In genomic region chr9:118611958-118612581, GRCm38 (mm10) we compare ENCODE assay signal across 11 mouse cellular contexts. TPM values are rescaled to one million over a fixed set of nuclear protein-coding genes. Genes with fewer than 3 reads are reported as not detected.
DNase-seq lines count a peak whose midpoint lies in the region; ATAC-seq lines count a peak whose summit lies in the region.
"Had no signal": no experiment of that assay in that cellular context is flagged by ENCODE, and none has a peak within 500 bp of the region (broad histone marks: within the 10 kb centered on the region; RNA-seq: fewer than 3 reads in every experiment).

No protein-coding gene starts in this region.

- DNase-seq in hindbrain, embryonic 14.5 days (ENCODE audit: low spot score), result no peak
- DNase-seq in brain, adult 2 months (ENCODE audit: low read depth, low spot score), result peak; percentile 25
- no peak for DNase-seq in cerebellum, postnatal 4 days (ENCODE audit: low spot score in 2 of 2)
- DNase-seq in ovary, postnatal 36 days (ENCODE audit: low spot score), result no peak
- DNase-seq in layer of hippocampus, adult 8-10 months (ENCODE audit: low spot score in 2 of 2), result no peak
- DNase-seq: cerebellum, postnatal 14 days had no signal

- H3K27ac ChIP-seq in hindbrain, embryonic 14.5 days, result no peak overlapping the region
- no peak overlapping the region for H3K27ac ChIP-seq in hindbrain, embryonic 12.5 days
- H3K27ac ChIP-seq in intestine, embryonic 15.5 days, result no peak overlapping the region
- no peak overlapping the region for H3K27ac ChIP-seq in neural tube, embryonic 14.5 days (ENCODE audit: low read depth, low read length)
- H3K27ac ChIP-seq: limb, embryonic 15.5 days had no signal

- peaks cover 15% of the 10 kb centered on the region; the same call in 1 of the 2 replicates for H3K4me1 ChIP-seq in hindbrain, embryonic 14.5 days (replicated peaks; ENCODE audit: control insufficient read depth, insufficient read depth, low read length)
- peaks cover 21% of the 10 kb centered on the region for H3K4me1 ChIP-seq in hindbrain, embryonic 12.5 days
- H3K4me1 ChIP-seq in intestine, embryonic 15.5 days (replicated peaks), result peaks cover 28% of the 10 kb centered on the region
- H3K4me1 ChIP-seq in neural tube, embryonic 14.5 days (ENCODE audit: control insufficient read depth, insufficient read depth, low read length), result peaks cover 15% of the 10 kb centered on the region

- ATAC-seq in hindbrain, embryonic 14.5 days (ENCODE audit: low FRiP score), result no peak
- no peak for ATAC-seq in hindbrain, embryonic 12.5 days (ENCODE audit: low FRiP score)
- peak; percentile 78; the same call in 1 of the 2 replicates for ATAC-seq in intestine, embryonic 15.5 days
- no peak for ATAC-seq in neural tube, embryonic 14.5 days (ENCODE audit: low read depth)

- no peaks in the 10 kb centered on the region for H3K9me3 ChIP-seq in hindbrain, embryonic 14.5 days (ENCODE audit: control insufficient read depth, low read length)
- H3K9me3 ChIP-seq in hindbrain, embryonic 12.5 days (replicated peaks), result no peaks in the 10 kb centered on the region
- H3K9me3 ChIP-seq in intestine, embryonic 15.5 days, result no peaks in the 10 kb centered on the region
- H3K9me3 ChIP-seq in neural tube, embryonic 14.5 days (ENCODE audit: control insufficient read depth, low read length), result no peaks in the 10 kb centered on the region
- H3K9me3 ChIP-seq: limb, embryonic 15.5 days had no signal

- H3K4me2 ChIP-seq in hindbrain, embryonic 14.5 days (replicated peaks), result peak overlapping the region; percentile 12
- H3K4me2 ChIP-seq in hindbrain, embryonic 12.5 days (replicated peaks), result no peak overlapping the region
- peak overlapping the region; percentile 43 for H3K4me2 ChIP-seq in intestine, embryonic 15.5 days (replicated peaks)
- peak overlapping the region; percentile 5; the same call in 1 of the 2 replicates for H3K4me2 ChIP-seq in neural tube, embryonic 14.5 days (ENCODE audit: low read depth, low read length)

- no peaks in the 10 kb centered on the region for H3K36me3 ChIP-seq in hindbrain, embryonic 14.5 days (replicated peaks; ENCODE audit: control insufficient read depth, insufficient read depth)
- H3K36me3 ChIP-seq in hindbrain, embryonic 12.5 days, result no peaks in the 10 kb centered on the region
- H3K36me3 ChIP-seq in intestine, embryonic 15.5 days, result no peaks in the 10 kb centered on the region
- H3K36me3 ChIP-seq in neural tube, embryonic 14.5 days (ENCODE audit: control insufficient read depth, insufficient read depth, low read length), result no peaks in the 10 kb centered on the region
- H3K36me3 ChIP-seq: G1E; limb, embryonic 15.5 days had no signal

- H3K4me3 ChIP-seq in hindbrain, embryonic 14.5 days (replicated peaks; ENCODE audit: low read length), result no peak overlapping the region
- no peak overlapping the region for H3K4me3 ChIP-seq in hindbrain, embryonic 12.5 days
- no peak overlapping the region; the same call in 1 of the 2 replicates for H3K4me3 ChIP-seq in intestine, embryonic 15.5 days (replicated peaks)
- H3K4me3 ChIP-seq in neural tube, embryonic 14.5 days (ENCODE audit: low read depth, low read length), result no peak overlapping the region

- H3K9ac ChIP-seq in hindbrain, embryonic 14.5 days, result no peak overlapping the region
- no peak overlapping the region for H3K9ac ChIP-seq in hindbrain, embryonic 12.5 days
- H3K9ac ChIP-seq in intestine, embryonic 15.5 days, result no peak overlapping the region
- H3K9ac ChIP-seq in neural tube, embryonic 14.5 days (replicated peaks; ENCODE audit: low read depth, low read length), result no peak overlapping the region
- H3K9ac ChIP-seq: limb, embryonic 15.5 days had no signal

- H3K27me3 ChIP-seq in hindbrain, embryonic 14.5 days (ENCODE audit: control insufficient read depth, insufficient read depth, low read length), result peaks cover 20% of the 10 kb centered on the region
- peaks cover 47% of the 10 kb centered on the region for H3K27me3 ChIP-seq in hindbrain, embryonic 12.5 days
- H3K27me3 ChIP-seq in intestine, embryonic 15.5 days (replicated peaks), result no peaks in the 10 kb centered on the region; the same call in 1 of the 2 replicates
- H3K27me3 ChIP-seq in neural tube, embryonic 14.5 days (ENCODE audit: control insufficient read depth, insufficient read depth, low read length), result peaks cover 3% of the 10 kb centered on the region; the same call in 1 of the 2 replicates
- H3K27me3 ChIP-seq: limb, embryonic 15.5 days had no signal

- WGBS in hindbrain, embryonic 14.5 days, result 62% methylated on average over 20 of the region's 20 CpGs
- 56% methylated on average over 20 of the region's 20 CpGs for WGBS in hindbrain, embryonic 12.5 days
- 39% methylated on average over 20 of the region's 20 CpGs for WGBS in intestine, embryonic 15.5 days
- 52% methylated on average over 20 of the region's 20 CpGs for WGBS in neural tube, embryonic 14.5 days

RNA-seq across cellular contexts. Expression of gene Itga9, which starts 5.6 kb away (rescaled TPM):
- polyA plus RNA-seq in hindbrain, embryonic 14.5 days (2014; fragmentation: Nextera tagmentation; extraction: Ambion mirVana), result 2.7 and 4.4 TPM in 2 replicates
- 12.4 and 12.7 TPM in 2 replicates for polyA plus RNA-seq in hindbrain, embryonic 12.5 days (2016; fragmentation: Nextera tagmentation; extraction: Ambion mirVana)
- polyA plus RNA-seq in intestine, embryonic 15.5 days (2015; fragmentation: Nextera tagmentation; extraction: Ambion mirVana), result 12.2 and 13.1 TPM in 2 replicates
- 1.7 and 3.1 TPM in 2 replicates for polyA plus RNA-seq in neural tube, embryonic 14.5 days (2014; fragmentation: Nextera tagmentation; extraction: Ambion mirVana)
- total RNA-seq in layer of hippocampus, adult 8-10 months (2022), result 1 to 10 TPM; 4.7 to 5.8 (median 5.1) TPM
- polyA plus RNA-seq: G1E had no signal
